Mouse (Mus musculus): ENCODE data around the gene Strbp. TPM values are rescaled to one million over a fixed set of nuclear protein-coding genes. Genes with fewer than 3 reads are reported as not detected.

The Strbp gene
- polyA plus RNA-seq, 1 experiment from 2014 or later: 45.5 TPM

DNA sequence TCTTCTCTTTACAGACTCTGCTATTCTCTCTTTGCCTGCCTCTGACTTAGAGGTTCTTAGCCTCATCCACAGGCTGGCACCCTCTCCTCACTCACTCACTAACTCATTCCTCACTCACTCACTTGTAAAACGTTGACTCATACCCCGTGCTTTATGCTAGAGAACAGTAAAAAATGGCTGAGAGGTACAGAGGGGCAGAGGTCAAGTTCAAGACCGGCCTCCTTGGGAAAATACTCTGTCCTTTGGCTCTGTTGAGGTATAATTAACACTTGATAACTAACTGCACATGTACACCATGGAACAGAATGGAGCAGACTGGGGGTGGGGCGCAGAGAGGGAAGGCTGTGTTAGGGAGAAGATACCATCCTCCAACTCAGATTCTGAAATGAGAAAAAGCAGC lies 20.6 kb upstream of the Strbp start:
- no peak for DNase-seq (ENCODE audit: low spot score)
- peaks cover 18% of the 10 kb centered on the region for H3K4me1 ChIP-seq
- H3K4me3 ChIP-seq: no peak overlapping the region
- WGBS: 67% methylated on average over 4 of the region's 4 CpGs
- H3K27me3 ChIP-seq (ENCODE audit: low read depth, poor library complexity, severe bottlenecking): no peaks in the 10 kb centered on the region
- no peaks in the 10 kb centered on the region for H3K9me3 ChIP-seq (replicated peaks)
- no peak overlapping the region for H3K27ac ChIP-seq
- H3K36me3 ChIP-seq: no peaks in the 10 kb centered on the region

DNA sequence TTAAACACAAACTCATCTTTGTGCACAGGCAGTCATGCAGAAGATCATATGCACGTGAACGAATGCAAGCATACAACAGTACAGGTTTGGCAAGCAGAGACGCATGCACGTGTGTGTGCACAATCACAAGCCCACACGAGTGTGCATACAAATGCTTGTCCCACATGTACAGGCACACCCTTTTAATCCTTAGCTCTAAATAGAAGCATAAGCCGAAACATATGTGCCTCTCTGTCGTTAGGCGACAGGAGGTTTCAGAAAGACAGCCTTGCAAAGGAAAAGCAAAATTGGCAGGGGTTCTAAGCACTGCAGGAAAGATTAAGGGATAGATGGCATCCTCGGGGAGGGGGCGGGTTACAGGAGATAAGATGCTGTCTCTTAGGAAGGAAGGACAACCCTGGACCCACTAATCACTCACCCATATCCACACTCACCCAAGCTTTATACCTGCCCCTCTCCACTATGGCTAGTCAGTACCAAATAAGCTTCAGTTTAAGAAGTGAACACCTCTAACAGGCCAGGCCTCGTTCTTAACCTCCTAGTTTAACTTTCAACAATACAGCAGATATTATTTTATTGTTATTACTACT lies 19.9 kb upstream of the Strbp start:
- H3K36me3 ChIP-seq: no peaks in the 10 kb centered on the region
- peaks cover 18% of the 10 kb centered on the region for H3K4me1 ChIP-seq
- WGBS: 69% methylated on average over 11 of the region's 11 CpGs
- DNase-seq (ENCODE audit: low spot score): no peak
- H3K27ac ChIP-seq: no peak overlapping the region
- no peak overlapping the region for H3K4me3 ChIP-seq
- H3K27me3 ChIP-seq (ENCODE audit: low read depth, poor library complexity, severe bottlenecking): no peaks in the 10 kb centered on the region
- no peaks in the 10 kb centered on the region for H3K9me3 ChIP-seq (replicated peaks)

DNA sequence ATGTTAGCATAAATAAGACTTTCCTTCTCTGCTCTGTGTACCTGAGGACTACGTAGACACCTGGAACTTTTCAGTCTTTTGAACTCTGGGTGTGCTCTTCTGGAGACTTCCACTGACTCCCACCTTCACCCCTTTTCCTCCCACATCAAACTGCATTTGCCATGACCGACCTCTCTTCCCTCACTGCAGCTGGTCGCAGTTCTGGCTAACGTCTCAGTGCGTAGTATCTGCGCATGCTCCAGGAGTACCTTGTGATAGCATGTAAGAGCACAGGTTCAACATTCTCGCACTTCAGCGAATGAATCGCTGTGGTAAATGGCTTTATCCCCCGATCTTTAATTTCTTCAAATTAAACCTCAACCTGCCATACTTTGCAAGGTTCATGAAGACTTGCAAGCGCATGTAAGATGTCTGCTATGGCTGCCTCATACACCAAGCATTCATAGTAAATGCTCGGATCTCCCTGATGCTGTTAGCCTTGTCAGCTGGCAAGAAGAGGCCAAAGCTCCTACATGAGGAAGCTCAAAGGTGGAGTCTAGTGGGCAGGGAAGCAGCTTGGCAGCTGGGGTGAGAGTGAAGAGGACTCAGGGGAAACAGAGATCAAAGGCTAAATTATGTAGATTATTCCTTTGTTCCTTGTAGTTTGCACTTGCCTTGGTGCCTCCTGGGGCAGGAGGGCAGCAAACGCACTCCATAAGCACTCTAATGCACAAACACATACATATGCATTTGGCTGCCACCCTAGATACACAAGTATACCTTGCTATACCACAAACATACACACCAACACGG lies 19.2 kb upstream of the Strbp start:
- Histone ChIP-seq H3K27me3 (ENCODE audit: low read depth, poor library complexity, severe bottlenecking) (no peaks in the 10 kb centered on the region), H3K4me1 (peaks cover 18% of the 10 kb centered on the region), H3K4me3 (no peak overlapping the region), H3K36me3 (no peaks in the 10 kb centered on the region), H3K9me3 (replicated peaks) (no peaks in the 10 kb centered on the region), H3K27ac (no peak overlapping the region)
- 83% methylated on average over 14 of the region's 14 CpGs for WGBS
- no peak for DNase-seq (ENCODE audit: low spot score)

DNA sequence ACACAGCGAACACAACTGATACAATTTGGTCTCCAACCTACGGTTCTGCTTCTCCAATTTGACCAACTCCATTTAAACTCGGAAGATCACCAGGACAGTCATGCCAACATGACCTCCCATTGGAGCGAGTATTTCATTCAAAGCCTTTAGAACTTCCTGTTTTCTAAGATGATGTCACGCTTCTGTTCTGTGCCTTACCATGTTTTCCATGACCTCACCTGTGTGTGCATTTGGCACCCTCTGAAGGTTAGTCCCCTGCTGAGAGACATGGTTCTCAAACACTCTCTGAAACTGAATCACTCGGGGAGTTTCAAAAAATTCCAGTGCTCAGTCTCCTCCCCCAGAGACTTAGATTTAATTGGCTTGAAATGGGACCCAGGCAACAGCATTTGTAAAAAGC lies 12.6 kb upstream of the Strbp start:
- Histone ChIP-seq H3K4me3 (no peak overlapping the region), H3K27me3 (ENCODE audit: low read depth, poor library complexity, severe bottlenecking) (no peaks in the 10 kb centered on the region), H3K36me3 (no peaks in the 10 kb centered on the region), H3K27ac (no peak overlapping the region), H3K9me3 (replicated peaks) (no peaks in the 10 kb centered on the region), H3K4me1 (no peaks in the 10 kb centered on the region)
- DNase-seq (ENCODE audit: low spot score): no peak
- 87% methylated on average over 6 of the region's 6 CpGs for WGBS

DNA sequence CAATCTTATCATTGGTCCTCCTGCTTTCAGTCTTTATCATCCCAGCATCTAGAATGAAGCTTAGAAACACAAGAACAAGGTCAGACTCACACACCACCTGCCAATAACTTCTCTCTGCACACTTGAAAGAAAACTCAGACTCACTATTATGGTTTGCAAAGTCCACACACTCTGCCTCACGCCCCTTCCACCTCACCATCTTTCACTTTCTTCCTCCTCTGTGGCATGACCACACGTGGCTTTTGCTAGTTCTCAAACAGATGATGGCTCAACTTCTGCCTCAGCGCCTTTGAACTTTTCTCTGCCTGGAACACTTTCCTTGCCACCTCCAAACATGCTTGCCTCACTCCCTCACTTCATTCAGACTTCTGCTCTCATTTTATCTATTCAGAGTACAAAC lies 11.7 kb upstream of the Strbp start:
- no peaks in the 10 kb centered on the region for H3K4me1 ChIP-seq
- no peaks in the 10 kb centered on the region for H3K36me3 ChIP-seq
- 73% methylated on average over 3 of the region's 3 CpGs for WGBS
- no peak overlapping the region for H3K27ac ChIP-seq
- H3K4me3 ChIP-seq: no peak overlapping the region
- H3K27me3 ChIP-seq (ENCODE audit: low read depth, poor library complexity, severe bottlenecking): no peaks in the 10 kb centered on the region
- DNase-seq (ENCODE audit: low spot score): no peak
- no peaks in the 10 kb centered on the region for H3K9me3 ChIP-seq (replicated peaks)

DNA sequence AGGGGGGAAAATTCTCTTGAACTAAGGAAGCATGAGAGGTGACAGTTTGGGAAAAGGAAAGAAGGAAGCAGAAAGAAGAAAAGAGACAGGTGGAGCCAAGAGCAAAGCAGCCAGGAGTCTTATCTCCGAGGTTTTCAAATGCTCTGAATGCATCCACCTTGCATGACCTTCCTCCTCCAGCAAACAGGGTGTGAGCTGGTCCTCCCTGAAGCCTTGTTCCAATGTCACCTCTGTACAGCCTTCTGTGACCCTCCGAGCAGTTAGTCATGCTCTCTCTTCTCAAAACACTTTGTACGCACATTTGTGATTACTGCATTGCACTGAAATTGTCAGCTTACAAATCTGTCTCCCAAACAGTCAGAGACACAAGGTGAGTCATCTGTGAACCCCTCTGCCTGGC lies 9.4 kb upstream of the Strbp start:
- H3K4me1 ChIP-seq: no peaks in the 10 kb centered on the region
- no peaks in the 10 kb centered on the region for H3K36me3 ChIP-seq
- DNase-seq (ENCODE audit: low spot score): no peak
- no peaks in the 10 kb centered on the region for H3K9me3 ChIP-seq (replicated peaks)
- no peaks in the 10 kb centered on the region for H3K27me3 ChIP-seq (ENCODE audit: low read depth, poor library complexity, severe bottlenecking)
- no peak overlapping the region for H3K27ac ChIP-seq
- H3K4me3 ChIP-seq: no peak overlapping the region
- 89% methylated on average over 3 of the region's 3 CpGs for WGBS

DNA sequence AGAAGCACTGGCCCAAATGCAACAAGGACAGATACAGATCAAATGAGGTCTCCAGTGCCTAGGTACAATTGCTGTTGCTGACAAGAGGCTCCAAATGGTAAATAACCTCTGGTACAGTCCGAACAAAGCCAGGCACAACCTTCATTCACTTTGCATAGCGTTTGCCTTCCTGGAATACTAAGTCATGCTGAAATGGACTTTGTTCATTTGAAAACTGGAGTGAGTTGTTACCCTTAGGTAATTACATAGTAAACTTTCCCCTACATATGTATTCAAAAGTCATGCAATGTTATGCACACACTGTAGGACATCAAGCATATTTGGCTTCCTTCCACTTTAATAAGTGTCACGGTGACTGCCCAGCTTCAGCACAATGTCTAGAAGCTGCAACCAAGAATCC lies 5.2 kb upstream of the Strbp start:
- H3K36me3 ChIP-seq: no peaks in the 10 kb centered on the region
- H3K4me3 ChIP-seq: no peak overlapping the region
- no peak for DNase-seq (ENCODE audit: low spot score)
- 89% methylated on average over 3 of the region's 3 CpGs for WGBS
- H3K4me1 ChIP-seq: peaks cover 5% of the 10 kb centered on the region; the same call in 1 of the 2 replicates
- peaks cover 18% of the 10 kb centered on the region for H3K27me3 ChIP-seq (ENCODE audit: low read depth, poor library complexity, severe bottlenecking)
- no peaks in the 10 kb centered on the region for H3K9me3 ChIP-seq (replicated peaks)
- H3K27ac ChIP-seq: no peak overlapping the region

DNA sequence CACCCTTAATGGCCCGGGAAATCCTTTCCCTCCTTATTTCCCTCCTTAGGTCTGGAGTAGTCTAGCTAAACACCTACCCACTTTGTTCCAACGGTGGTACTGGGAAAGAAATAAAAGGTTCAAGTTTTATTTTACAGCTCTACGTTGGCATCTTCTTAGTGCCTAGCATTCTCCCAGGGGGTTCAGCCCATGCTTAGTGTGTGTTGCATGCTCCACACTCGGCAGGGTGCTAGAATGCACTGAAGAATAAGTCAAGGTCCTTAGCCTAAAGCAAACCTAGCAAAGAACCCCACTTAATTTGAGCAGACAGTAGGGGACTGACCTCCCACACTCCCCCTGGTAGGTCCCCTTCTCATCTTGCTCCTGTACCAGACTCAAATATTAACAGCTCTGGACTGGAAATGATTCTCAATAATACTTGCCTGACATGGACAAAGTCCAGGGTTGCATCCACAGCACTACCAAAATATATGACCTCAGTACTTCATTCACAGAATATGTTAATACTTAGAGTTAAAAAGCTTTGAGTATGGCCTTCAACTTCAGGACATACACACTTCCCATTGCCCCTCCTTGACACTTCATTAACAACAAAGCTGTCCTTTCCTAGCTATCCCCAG lies 592 bp upstream of the Strbp start:
- H3K4me1 ChIP-seq: peaks cover 21% of the 10 kb centered on the region
- 21% methylated on average over 4 of the region's 4 CpGs for WGBS
- H3K9me3 ChIP-seq (replicated peaks): no peaks in the 10 kb centered on the region
- peaks cover 18% of the 10 kb centered on the region for H3K27me3 ChIP-seq (ENCODE audit: low read depth, poor library complexity, severe bottlenecking)
- no peak for DNase-seq (ENCODE audit: low spot score)
- H3K36me3 ChIP-seq: no peaks in the 10 kb centered on the region
- no peak overlapping the region for H3K27ac ChIP-seq
- H3K4me3 ChIP-seq: peak overlapping the region; percentile 91

DNA sequence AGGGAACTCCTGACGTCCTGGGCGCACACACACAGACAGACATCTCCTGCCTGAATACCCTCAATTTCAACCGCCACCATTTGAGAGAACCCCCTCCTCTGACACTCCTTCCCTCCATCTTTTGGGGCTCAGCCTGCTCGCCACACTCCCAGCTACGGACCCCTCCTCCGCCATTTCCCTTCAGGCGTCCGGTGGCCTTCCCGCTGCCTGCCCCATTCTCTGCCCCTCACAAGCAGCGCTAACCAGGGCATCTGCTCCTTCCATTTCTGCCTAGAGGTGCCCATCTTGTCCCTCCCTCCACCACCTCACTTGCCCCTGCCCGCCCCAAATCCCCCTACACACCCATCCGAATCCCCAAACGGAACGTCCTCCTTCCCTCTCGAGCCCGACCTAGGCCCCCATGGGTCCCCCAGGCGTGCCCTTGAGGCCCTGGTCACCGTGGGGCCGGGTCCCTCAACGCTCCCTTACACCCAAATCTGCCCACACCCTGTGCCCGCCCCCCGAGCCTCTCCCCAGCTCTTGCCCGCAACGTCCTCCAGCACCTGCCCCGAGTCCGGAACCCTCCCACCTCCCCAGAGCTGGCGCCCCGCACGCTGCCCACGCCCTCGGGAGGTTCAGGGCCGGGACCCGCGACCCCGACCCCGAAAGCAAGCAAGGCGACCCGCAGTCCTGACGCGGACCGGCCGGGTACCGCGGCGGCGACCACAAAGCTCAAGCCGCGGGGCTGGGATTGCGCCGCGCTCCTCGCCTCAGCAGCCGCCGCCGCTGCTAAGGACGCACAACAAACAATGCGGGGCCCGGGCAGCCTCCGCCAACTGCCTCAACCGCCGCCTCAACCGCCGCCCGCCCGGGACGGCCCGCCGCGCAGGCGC lies 1.1 kb downstream of the Strbp start:
- peak; percentile 69 for DNase-seq (ENCODE audit: low spot score)
- no peaks in the 10 kb centered on the region for H3K9me3 ChIP-seq (replicated peaks)
- H3K4me3 ChIP-seq: peak overlapping the region; percentile 91
- peak overlapping the region; percentile 96 for H3K27ac ChIP-seq
- 5% methylated on average over 70 of the region's 70 CpGs for WGBS
- H3K27me3 ChIP-seq (ENCODE audit: low read depth, poor library complexity, severe bottlenecking): peaks cover 18% of the 10 kb centered on the region
- peaks cover 8% of the 10 kb centered on the region for H3K36me3 ChIP-seq
- H3K4me1 ChIP-seq: peaks cover 21% of the 10 kb centered on the region

DNA sequence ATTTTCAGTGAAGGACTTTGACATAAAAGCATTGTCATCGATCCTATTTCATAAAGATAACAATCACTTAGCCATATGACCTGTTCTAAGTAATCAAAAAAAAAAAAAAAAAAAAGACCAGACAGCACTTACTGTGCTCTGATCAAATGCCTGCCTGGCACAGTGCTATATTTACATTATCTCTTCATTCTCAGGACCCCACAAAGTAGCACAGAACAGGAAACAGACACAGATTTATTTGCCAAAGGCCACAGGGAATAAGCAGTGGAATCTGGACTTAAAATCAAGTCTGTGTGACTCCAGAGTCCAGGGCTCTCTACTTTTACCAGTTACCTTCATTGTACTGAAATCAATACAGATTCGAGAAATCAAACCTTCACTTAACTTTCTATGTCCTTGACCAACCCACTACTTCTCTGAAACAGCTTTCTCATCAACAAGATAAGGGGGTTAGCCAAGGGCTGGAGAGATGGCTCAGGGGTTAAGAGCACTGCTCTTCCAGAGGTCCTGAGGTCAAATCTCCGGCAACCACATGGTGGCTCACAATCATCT lies 14.5 kb downstream of the Strbp start:
- Histone ChIP-seq H3K36me3 (peaks cover 2% of the 10 kb centered on the region; the same call in 1 of the 2 replicates), H3K4me3 (no peak overlapping the region), H3K27ac (no peak overlapping the region), H3K4me1 (no peaks in the 10 kb centered on the region), H3K9me3 (replicated peaks) (no peaks in the 10 kb centered on the region), H3K27me3 (ENCODE audit: low read depth, poor library complexity, severe bottlenecking) (no peaks in the 10 kb centered on the region)
- WGBS: 81% methylated on average over 3 of the region's 3 CpGs
- no peak for DNase-seq (ENCODE audit: low spot score)

DNA sequence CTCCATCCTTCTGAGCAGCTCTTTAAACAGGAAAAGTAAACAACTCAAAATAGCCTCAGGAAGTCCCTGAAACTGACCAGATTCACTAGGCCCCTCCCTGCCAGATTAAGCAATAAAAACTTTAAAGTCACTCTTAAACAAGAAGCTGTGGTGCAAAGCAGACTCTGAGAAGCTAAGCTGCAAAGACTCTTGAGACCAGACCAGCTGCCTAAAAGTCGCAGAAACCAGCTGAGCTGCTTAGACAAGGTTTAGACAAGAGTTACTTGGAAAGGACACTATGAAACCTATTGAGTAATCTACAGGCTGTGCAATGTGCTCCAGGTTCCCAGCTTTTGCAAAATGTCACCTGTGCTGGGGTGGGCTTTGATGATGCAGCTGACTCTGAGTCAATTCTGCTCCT lies 16.6 kb downstream of the Strbp start:
- Histone ChIP-seq H3K27ac (no peak overlapping the region), H3K4me3 (no peak overlapping the region), H3K9me3 (replicated peaks) (no peaks in the 10 kb centered on the region), H3K4me1 (no peaks in the 10 kb centered on the region), H3K36me3 (no peaks in the 10 kb centered on the region), H3K27me3 (ENCODE audit: low read depth, poor library complexity, severe bottlenecking) (no peaks in the 10 kb centered on the region)
- no peak for DNase-seq (ENCODE audit: low spot score)
- WGBS: 95% methylated on average over 1 of the region's 1 CpGs

DNA sequence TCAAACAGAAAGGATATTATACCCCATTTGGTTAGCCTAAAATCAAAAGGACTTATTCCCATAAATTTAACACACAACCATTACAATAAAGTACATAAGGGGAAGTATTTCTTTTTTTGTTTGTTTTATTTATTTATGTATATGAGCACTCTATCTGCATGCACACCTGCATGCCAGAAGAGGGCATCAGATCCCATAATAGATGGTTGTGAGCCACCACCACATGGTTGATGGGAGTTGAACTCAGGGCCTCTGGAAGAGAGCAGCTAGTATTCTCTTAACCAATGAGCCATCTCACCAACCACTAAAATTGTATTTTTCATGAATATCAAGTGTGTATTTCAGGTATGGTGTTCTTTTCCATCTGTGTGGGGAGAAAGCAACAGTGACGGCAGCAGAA lies 18.8 kb downstream of the Strbp start:
- H3K27ac ChIP-seq: no peak overlapping the region
- no peak for DNase-seq (ENCODE audit: low spot score)
- no peaks in the 10 kb centered on the region for H3K27me3 ChIP-seq (ENCODE audit: low read depth, poor library complexity, severe bottlenecking)
- no peaks in the 10 kb centered on the region for H3K36me3 ChIP-seq
- no peaks in the 10 kb centered on the region for H3K4me1 ChIP-seq
- no peaks in the 10 kb centered on the region for H3K9me3 ChIP-seq (replicated peaks)
- WGBS: 96% methylated on average over 1 of the region's 1 CpGs
- H3K4me3 ChIP-seq: no peak overlapping the region
